Mouse (Mus musculus): ENCODE measurements around the gene Tk2. TPM values are rescaled to one million over a fixed set of nuclear protein-coding genes. Genes with fewer than 3 reads are reported as not detected.

Tk2 gene
- polyA plus RNA-seq, 1 experiment from 2014 or later: 7.1 TPM

GRCm38 (mm10) chr8:104247908-104248275, 466 bp downstream of the Tk2 start:
- 0 out of 2 replicates have a peak, but pooled peaks have one; percentile 29 for ATAC-seq (ENCODE audit: insufficient read depth)
- no peaks in the 10 kb centered on the region for H3K9me3 ChIP-seq (replicated peaks)
- H3K27me3 ChIP-seq: no peaks in the 10 kb centered on the region
- peak overlapping the region; percentile 84 for H3K9ac ChIP-seq
- H3K36me3 ChIP-seq (replicated peaks): no peaks in the 10 kb centered on the region
- WGBS (ENCODE audit: insufficient replicate concordance): 2% methylated on average over 11 of the region's 11 CpGs
- peak overlapping the region; percentile 93 for H3K4me2 ChIP-seq
- H3K4me1 ChIP-seq (replicated peaks): peaks cover 45% of the 10 kb centered on the region
- H3K4me3 ChIP-seq (replicated peaks): peak overlapping the region; percentile 89
- peak overlapping the region; percentile 72 for H3K27ac ChIP-seq (replicated peaks)

- 29% methylated on average over 22 of the region's 22 CpGs for WGBS (ENCODE audit: insufficient replicate concordance)
- no peak for ATAC-seq (ENCODE audit: insufficient read depth)
- peak overlapping the region; percentile 72 for H3K27ac ChIP-seq (replicated peaks)
Observed at GRCm38 (mm10) chr8:104247054-104247907, 1.1 kb downstream of the Tk2 start.

GRCm38 (mm10) chr8:104246621-104247020, 1.7 kb downstream of the Tk2 start:
- no peaks in the 10 kb centered on the region for H3K36me3 ChIP-seq (replicated peaks)
- peaks cover 51% of the 10 kb centered on the region for H3K4me1 ChIP-seq (replicated peaks)
- H3K9ac ChIP-seq: no peak overlapping the region
- peak overlapping the region; percentile 39; the same call in 1 of the 2 replicates for H3K27ac ChIP-seq (replicated peaks)
- no peak for ATAC-seq (ENCODE audit: insufficient read depth)
- no peak overlapping the region for H3K4me3 ChIP-seq (replicated peaks)
- H3K9me3 ChIP-seq (replicated peaks): no peaks in the 10 kb centered on the region
- WGBS (ENCODE audit: insufficient replicate concordance): 60% methylated on average over 4 of the region's 4 CpGs
- 0 out of 2 replicates have a peak overlapping the region, but pooled peaks have one; percentile 93 for H3K4me2 ChIP-seq
- no peaks in the 10 kb centered on the region for H3K27me3 ChIP-seq

More at GRCm38 (mm10) chr8:104247054-104247907, 1.1 kb downstream of the Tk2 start:
- Histone ChIP-seq H3K9me3 (replicated peaks) (no peaks in the 10 kb centered on the region), H3K4me3 (replicated peaks) (peak overlapping the region; percentile 89), H3K4me2 (peak overlapping the region; percentile 93), H3K4me1 (replicated peaks) (peaks cover 50% of the 10 kb centered on the region), H3K36me3 (replicated peaks) (no peaks in the 10 kb centered on the region), H3K27me3 (no peaks in the 10 kb centered on the region), H3K9ac (peak overlapping the region; percentile 84)

GRCm38 (mm10) chr8:104242038-104242644, 6.2 kb downstream of the Tk2 start:
- Histone ChIP-seq H3K27ac (replicated peaks) (no peak overlapping the region), H3K4me2 (no peak overlapping the region), H3K9ac (no peak overlapping the region), H3K9me3 (replicated peaks) (no peaks in the 10 kb centered on the region), H3K36me3 (replicated peaks) (no peaks in the 10 kb centered on the region), H3K4me1 (replicated peaks) (peaks cover 31% of the 10 kb centered on the region), H3K4me3 (replicated peaks) (no peak overlapping the region), H3K27me3 (no peaks in the 10 kb centered on the region)
- 54% methylated on average over 12 of the region's 12 CpGs for WGBS (ENCODE audit: insufficient replicate concordance)
- no peak for ATAC-seq (ENCODE audit: insufficient read depth)

GRCm38 (mm10) chr8:104239418-104239861, 8.9 kb downstream of the Tk2 start:
- 20% methylated on average over 10 of the region's 10 CpGs for WGBS (ENCODE audit: insufficient replicate concordance)
- H3K4me2 ChIP-seq: peak overlapping the region; percentile 29
- H3K27ac ChIP-seq (replicated peaks): no peak overlapping the region; the same call in 1 of the 2 replicates
- no peak overlapping the region for H3K4me3 ChIP-seq (replicated peaks)
- no peaks in the 10 kb centered on the region for H3K27me3 ChIP-seq
- no peaks in the 10 kb centered on the region for H3K9me3 ChIP-seq (replicated peaks)
- H3K4me1 ChIP-seq (replicated peaks): peaks cover 25% of the 10 kb centered on the region
- H3K9ac ChIP-seq: no peak overlapping the region
- H3K36me3 ChIP-seq (replicated peaks): no peaks in the 10 kb centered on the region
- ATAC-seq (ENCODE audit: insufficient read depth): peak; percentile 70

- ATAC-seq (ENCODE audit: insufficient read depth): no peak
- H3K9me3 ChIP-seq (replicated peaks): no peaks in the 10 kb centered on the region
- no peak overlapping the region for H3K9ac ChIP-seq
- H3K27me3 ChIP-seq: no peaks in the 10 kb centered on the region
- no peak overlapping the region for H3K4me3 ChIP-seq (replicated peaks)
- H3K4me1 ChIP-seq (replicated peaks): peaks cover 18% of the 10 kb centered on the region
- H3K36me3 ChIP-seq (replicated peaks): peaks cover 14% of the 10 kb centered on the region
- 54% methylated on average over 6 of the region's 6 CpGs for WGBS (ENCODE audit: insufficient replicate concordance)
- H3K4me2 ChIP-seq: no peak overlapping the region
- no peak overlapping the region for H3K27ac ChIP-seq (replicated peaks)
Observed at GRCm38 (mm10) chr8:104234573-104234972, 13.8 kb downstream of the Tk2 start.

GRCm38 (mm10) chr8:104232919-104233318, 15.4 kb downstream of the Tk2 start:
- peak; percentile 17; the same call in 1 of the 2 replicates for ATAC-seq (ENCODE audit: insufficient read depth)
- Histone ChIP-seq H3K9me3 (replicated peaks) (no peaks in the 10 kb centered on the region), H3K27me3 (no peaks in the 10 kb centered on the region), H3K4me1 (replicated peaks) (peaks cover 7% of the 10 kb centered on the region), H3K9ac (no peak overlapping the region), H3K4me3 (replicated peaks) (no peak overlapping the region), H3K27ac (replicated peaks) (peak overlapping the region; percentile 62), H3K36me3 (replicated peaks) (peaks cover 28% of the 10 kb centered on the region), H3K4me2 (no peak overlapping the region)
- 61% methylated on average over 5 of the region's 5 CpGs for WGBS (ENCODE audit: insufficient replicate concordance)

- H3K27ac ChIP-seq (replicated peaks): 0 out of 2 replicates have a peak overlapping the region, but pooled peaks have one; percentile 62
- WGBS (ENCODE audit: insufficient replicate concordance): 39% methylated on average over 4 of the region's 4 CpGs
Observed at GRCm38 (mm10) chr8:104232039-104232438, 16.3 kb downstream of the Tk2 start.

GRCm38 (mm10) chr8:104230377-104230776, 18.0 kb downstream of the Tk2 start:
- Histone ChIP-seq H3K36me3 (replicated peaks) (peaks cover 33% of the 10 kb centered on the region), H3K4me3 (replicated peaks) (no peak overlapping the region), H3K9ac (no peak overlapping the region), H3K27me3 (no peaks in the 10 kb centered on the region), H3K4me1 (replicated peaks) (peaks cover 7% of the 10 kb centered on the region), H3K27ac (replicated peaks) (no peak overlapping the region), H3K4me2 (no peak overlapping the region), H3K9me3 (replicated peaks) (no peaks in the 10 kb centered on the region)
- WGBS (ENCODE audit: insufficient replicate concordance): 34% methylated on average over 9 of the region's 9 CpGs
- peak; percentile 45; the same call in 1 of the 2 replicates for ATAC-seq (ENCODE audit: insufficient read depth)

More at GRCm38 (mm10) chr8:104232039-104232438, 16.3 kb downstream of the Tk2 start:
- ATAC-seq (ENCODE audit: insufficient read depth): no peak
- H3K27me3 ChIP-seq: no peaks in the 10 kb centered on the region
- peaks cover 7% of the 10 kb centered on the region for H3K4me1 ChIP-seq (replicated peaks)
- H3K4me2 ChIP-seq: no peak overlapping the region
- H3K4me3 ChIP-seq (replicated peaks): no peak overlapping the region
- peaks cover 33% of the 10 kb centered on the region for H3K36me3 ChIP-seq (replicated peaks)
- no peak overlapping the region for H3K9ac ChIP-seq
- H3K9me3 ChIP-seq (replicated peaks): no peaks in the 10 kb centered on the region

- no peak overlapping the region for H3K27ac ChIP-seq (replicated peaks)
- no peak overlapping the region for H3K4me2 ChIP-seq
- H3K9me3 ChIP-seq (replicated peaks): no peaks in the 10 kb centered on the region
- H3K4me1 ChIP-seq (replicated peaks): peaks cover 7% of the 10 kb centered on the region
- H3K27me3 ChIP-seq: no peaks in the 10 kb centered on the region
- H3K4me3 ChIP-seq (replicated peaks): no peak overlapping the region
- WGBS (ENCODE audit: insufficient replicate concordance): 78% methylated on average over 5 of the region's 5 CpGs
- H3K36me3 ChIP-seq (replicated peaks): peaks cover 25% of the 10 kb centered on the region
- no peak for ATAC-seq (ENCODE audit: insufficient read depth)
- no peak overlapping the region for H3K9ac ChIP-seq
Observed at GRCm38 (mm10) chr8:104227048-104227447, 21.3 kb downstream of the Tk2 start.

- H3K4me3 ChIP-seq (replicated peaks): no peak overlapping the region
- H3K27ac ChIP-seq (replicated peaks): no peak overlapping the region
- no peaks in the 10 kb centered on the region for H3K4me1 ChIP-seq (replicated peaks)
- no peaks in the 10 kb centered on the region for H3K9me3 ChIP-seq (replicated peaks)
- no peak overlapping the region for H3K9ac ChIP-seq
- ATAC-seq (ENCODE audit: insufficient read depth): no peak
- no peaks in the 10 kb centered on the region; the same call in 1 of the 2 replicates for H3K27me3 ChIP-seq
- H3K4me2 ChIP-seq: no peak overlapping the region
- H3K36me3 ChIP-seq (replicated peaks): no peaks in the 10 kb centered on the region
- WGBS (ENCODE audit: insufficient replicate concordance): 37% methylated on average over 5 of the region's 5 CpGs
Observed at GRCm38 (mm10) chr8:104219806-104220205, 28.6 kb downstream of the Tk2 start.
